Mouse (Mus musculus) right cerebral cortex, postnatal 4 days (tissue): ENCODE results near the gene Rai14.
"Not testable (repeated sequence)": the region's sequence is repeated elsewhere in the genome, so short reads cannot be mapped to it uniquely, and the experiment has no call there.

Source experiments
- DNase-seq: peaks from one replicate; pipeline ENCODE4 v3.0.0-alpha.2; 2022

Gene Rai14

GRCm38 (mm10) chr15:10598259-10599225, 115.9 kb downstream of the Rai14 start:
- no peak for DNase-seq

GRCm38 (mm10) chr15:10596871-10597270, 117.6 kb downstream of the Rai14 start:
- no peak for DNase-seq

DNA sequence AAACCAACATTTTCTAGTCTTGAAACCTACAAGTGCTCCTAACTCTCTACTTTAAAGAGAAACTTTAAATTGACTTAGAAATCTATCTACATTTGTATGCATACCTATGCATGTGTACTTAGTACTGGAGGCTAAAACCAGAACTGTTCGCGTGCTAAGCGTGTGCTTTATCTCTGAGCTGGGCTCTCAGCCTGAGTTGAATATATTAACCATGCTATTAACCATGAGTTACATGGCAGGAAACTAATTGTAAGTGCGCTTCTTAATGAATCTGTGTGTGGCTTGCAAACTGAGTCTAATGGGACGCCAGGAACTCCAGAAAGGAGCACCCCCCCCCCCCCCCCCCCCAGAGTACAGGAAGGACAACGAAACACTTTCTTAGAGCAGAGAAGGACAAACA, 119.0 kb downstream of the Rai14 start:
- DNase-seq = no peak

DNA sequence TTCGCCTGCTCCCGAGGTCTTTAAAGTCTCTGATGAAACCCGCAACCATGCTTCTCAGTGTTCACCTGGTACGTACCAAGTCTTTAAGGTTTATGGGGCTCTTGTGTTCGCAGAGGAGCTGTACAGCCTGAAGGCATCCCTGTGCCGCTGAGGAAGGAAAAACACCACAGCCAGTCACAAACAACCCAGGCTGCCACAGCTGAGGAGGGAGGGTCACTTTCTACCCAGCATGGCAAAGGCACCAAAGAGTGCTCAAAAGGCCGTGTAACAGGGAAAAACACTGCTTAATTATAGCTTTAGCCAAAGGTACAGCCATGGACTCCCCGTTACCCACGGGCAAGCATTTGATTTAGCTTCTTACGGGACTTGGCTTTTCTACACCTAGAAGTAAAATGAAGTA, 119.5 kb downstream of the Rai14 start:
- no peak for DNase-seq

GRCm38 (mm10) chr15:10593094-10593493, 121.3 kb downstream of the Rai14 start:
- DNase-seq = no peak

DNA sequence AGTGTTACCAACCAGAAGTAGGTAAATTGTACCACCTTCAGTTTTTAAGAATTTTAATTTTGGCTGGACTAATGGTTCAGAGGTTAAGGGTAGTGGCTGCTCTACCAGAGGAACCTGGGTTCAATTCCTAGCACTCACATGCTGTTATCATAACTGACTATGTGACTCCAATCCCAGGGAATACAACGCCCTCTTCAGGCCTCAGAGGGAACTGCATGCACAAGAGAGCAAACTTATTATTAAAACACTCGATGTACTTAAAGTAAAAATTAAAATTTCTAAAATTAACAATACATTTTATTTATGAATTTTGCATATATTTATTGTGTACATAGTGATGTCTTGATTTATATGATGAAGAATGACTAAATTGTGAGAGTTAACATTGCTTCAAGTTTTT, 127.9 kb downstream of the Rai14 start:
- DNase-seq = no peak

GRCm38 (mm10) chr15:10584359-10585187, 129.9 kb downstream of the Rai14 start:
- DNase-seq = no peak

DNA sequence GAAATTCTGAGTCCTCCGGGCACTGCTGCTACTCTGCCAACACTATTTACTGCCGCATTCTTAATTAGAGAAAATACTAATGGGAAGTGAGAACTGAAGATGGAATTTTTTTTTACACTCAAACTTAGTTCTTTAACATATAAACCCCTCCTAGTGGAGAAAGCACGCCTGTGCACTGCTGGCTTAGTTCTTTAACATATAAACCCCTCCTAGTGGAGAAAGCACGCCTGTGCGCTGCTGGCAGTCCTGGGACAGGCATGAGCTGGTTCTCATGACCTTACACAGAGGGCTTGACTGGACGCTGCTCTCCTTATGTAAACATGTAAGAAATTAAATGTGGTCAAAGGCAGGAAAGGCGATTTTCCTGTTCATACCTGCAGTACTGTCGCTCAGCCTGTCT, 131.0 kb downstream of the Rai14 start:
- peak; percentile 49 for DNase-seq

DNA sequence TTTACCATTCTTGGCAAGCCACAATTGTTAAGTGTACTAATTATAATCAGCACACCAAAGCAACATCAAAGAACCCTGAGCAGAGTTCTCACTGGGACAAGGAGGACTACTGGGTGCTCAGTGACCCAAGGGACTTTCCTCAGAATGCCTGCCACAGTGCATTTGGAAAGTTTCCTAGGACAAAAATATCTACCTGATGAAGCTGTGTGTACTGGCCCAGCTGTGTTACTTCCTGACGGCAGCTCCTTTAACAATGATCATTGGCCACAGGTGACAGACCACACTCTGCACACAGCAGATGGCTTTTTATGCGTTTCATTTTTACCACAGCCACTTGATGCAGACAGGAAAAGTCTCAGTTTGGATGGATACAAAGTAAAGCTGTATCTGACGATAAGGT, 135.3 kb downstream of the Rai14 start:
- no peak for DNase-seq

DNA sequence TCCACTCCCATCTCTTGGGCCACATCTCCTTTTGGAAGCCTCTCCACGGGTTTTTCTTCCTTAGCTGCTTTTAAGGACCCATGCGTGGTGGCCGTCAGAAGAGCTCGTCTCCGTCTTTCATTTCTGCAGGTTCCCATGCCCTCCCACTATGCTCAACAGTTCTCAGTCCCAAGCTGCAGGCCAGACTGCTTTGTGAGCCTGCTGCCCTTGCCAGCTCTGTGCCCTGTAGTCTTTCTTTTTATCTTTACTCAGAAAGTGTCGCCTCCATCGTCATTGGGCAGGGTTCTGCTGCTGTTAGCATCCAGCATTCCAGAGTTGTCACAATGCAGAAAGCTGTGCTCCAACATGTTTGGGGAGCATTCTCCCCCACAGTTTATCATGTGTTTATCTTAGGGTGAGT, 147.9 kb downstream of the Rai14 start:
- DNase-seq = no peak

GRCm38 (mm10) chr15:10564201-10564600, 150.2 kb downstream of the Rai14 start:
- DNase-seq = no peak

DNA sequence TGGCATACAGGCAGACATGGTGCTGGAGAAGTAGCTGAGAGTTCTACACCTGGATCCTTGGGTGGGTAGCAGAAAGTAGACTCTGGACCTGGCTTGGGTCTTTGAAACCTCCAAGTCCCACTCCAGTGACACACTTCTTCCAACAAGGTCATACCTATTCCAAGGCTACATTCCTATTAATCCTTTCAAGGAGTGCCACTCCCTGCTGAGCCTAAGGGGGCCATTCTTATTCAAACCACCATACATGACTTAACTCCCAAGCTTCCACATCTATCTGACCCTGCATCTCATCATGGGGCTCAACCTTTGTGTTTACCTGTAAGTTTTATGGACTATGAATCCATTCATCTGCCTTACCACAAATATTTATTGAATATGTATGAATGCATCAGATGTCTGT, 152.1 kb downstream of the Rai14 start:
- DNase-seq = no peak

GRCm38 (mm10) chr15:10560005-10560404, 154.4 kb downstream of the Rai14 start:
- DNase-seq = no peak

DNA sequence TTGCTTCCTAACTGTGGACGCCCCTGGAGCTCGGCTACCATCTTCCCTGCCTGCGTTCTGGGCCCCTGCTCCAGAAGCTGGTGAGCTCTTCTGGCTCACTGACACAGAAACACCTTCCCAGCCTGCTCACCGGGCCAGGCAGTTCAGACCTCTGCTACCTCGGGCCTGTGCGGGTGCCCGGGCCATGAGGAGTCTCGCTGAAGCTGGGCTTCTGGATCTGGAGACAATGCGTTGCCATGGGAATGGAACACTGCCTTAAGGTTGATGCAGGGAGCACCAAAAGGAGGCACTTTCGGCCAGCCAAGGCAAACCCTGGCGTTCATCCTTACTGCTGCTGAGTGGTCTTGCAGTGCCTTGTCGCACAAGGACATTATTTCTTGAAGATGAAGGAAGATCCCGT, 156.0 kb downstream of the Rai14 start, which contains the start of gene Ttc23l:
Ttc23l (minus strand) TSS at position 204 of the 400 bp plus-strand sequence.
- DNase-seq = no peak

DNA sequence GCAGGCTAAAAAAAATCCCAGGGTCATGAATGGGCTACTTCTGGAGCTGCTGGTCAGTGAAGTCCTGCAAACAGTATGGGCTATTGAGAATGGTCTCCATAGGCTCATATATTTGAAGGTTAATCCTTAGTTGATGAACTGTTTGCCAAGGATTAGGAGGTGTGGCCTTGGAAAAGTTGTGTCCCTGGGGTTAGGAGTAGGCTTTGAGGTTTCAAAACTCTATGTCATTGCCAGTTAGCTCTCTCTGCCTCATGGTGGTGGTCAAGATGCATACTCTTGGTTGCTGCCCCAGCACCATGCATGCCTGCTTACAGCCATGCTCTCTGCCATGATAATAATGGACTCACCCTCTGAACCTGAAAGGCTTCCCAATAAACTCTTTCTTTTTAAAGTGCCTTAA, 160.1 kb downstream of the Rai14 start:
- DNase-seq = no peak

GRCm38 (mm10) chr15:10540271-10541088, 173.9 kb downstream of the Rai14 start:
- DNase-seq = no peak

- no peak for DNase-seq
These were observed 178.5 kb downstream of the Rai14 start for GRCm38 (mm10) chr15:10535969-10536368.

GRCm38 (mm10) chr15:10534591-10534990, 179.8 kb downstream of the Rai14 start:
- DNase-seq = no peak

DNA sequence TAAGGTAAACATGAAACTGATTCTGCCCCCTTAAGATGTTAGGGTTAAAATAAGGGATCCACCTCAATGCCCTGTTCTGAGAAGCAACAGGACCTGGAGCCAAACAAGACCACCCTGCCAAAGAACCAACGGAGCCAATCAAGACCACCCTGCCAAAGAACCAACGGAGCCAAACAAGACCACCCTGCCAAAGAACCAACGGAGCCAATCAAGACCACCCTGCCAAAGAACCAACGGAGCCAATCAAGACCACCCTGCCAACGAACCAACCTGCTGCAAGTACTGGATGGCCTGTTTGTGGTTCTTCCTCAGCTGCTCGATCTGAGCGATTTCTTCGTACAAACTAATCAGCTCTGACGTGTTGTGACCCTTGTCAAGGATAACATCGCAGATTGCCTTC, 181.1 kb downstream of the Rai14 start:
- DNase-seq = not testable (repeated sequence)

DNA sequence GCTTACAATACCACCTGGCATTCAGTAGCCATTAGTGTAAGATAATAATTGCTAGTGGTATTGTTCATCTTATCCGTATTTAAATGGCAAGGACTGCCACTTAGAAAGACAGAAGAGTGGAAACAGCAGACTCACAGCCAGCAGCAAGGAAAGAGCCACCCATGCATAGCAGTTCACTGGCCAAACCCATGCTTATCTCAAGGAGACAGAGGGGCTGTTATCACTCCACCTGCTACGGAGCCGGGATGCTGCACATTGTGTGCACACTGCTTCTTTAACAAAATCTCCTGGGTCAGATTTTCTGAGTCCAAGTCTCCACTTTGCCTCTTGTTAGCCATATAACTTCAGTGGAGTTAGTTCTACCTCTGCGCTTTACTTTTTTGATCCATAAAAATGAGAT, 183.1 kb downstream of the Rai14 start:
- no peak for DNase-seq

GRCm38 (mm10) chr15:10525896-10526295, 188.5 kb downstream of the Rai14 start:
- DNase-seq = no peak
